Mouse (Mus musculus) ES-Bruce4 (cell line): ENCODE measurements around the gene Tcirg1.

Experiments
- CTCF ChIP-seq: IDR thresholded peaks from one replicate; pipeline ENCODE4 v1.8.1; 2011; ENCODE audit warnings: low read depth, low read length
- EP300 ChIP-seq: IDR thresholded peaks from 2 replicates; pipeline ENCODE4 v1.6.1; 2011; ENCODE audit warnings: low read depth, low read length; ENCODE audit not compliant: insufficient read depth
- POLR2A ChIP-seq: IDR thresholded peaks from one replicate; pipeline ENCODE4 v1.8.1; 2011; ENCODE audit warnings: low read length; ENCODE audit not compliant: insufficient read depth

DNA sequence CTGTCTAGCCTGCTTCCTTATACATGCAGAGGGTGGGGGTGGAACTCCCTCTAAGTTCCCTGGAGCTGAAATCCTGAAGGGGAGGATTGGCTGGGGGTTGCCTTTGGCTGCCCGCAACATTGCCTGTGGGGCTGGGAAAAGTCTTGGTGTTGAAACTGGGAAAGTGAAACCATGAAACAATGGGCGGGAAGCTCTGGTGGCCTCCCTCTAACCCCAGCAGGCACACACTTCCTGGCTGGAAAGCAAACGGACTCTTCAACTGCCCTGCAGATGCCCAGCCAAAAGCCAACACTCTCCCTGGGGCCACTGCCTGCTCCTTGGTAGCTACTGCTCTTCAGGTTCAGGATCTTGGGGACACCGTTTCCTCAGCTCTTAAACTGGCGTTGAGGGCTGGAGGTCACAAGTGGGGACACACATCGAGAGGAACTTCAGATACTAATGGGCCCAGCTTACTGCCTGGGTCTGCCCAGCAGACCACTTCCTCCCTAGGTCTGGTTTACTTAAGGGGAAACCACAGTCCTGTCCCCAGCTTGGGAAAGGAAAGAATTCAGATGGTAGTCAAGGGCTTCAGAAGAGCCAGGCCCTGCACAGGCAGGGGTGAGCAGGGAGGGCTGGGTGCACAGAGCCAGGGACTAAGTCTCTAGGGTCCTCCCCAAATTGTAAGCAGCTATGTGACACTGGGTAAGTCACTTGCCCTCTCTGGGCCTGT is 1.5 kb downstream of the Tcirg1 start:
- peak; percentile 41; the same call in 1 of the 2 replicates for TF ChIP-seq EP300
- TF ChIP-seq CTCF, result no peak
- TF ChIP-seq POLR2A, result no peak
